Mouse (Mus musculus) kidney, embryonic 14.5 days (tissue): ENCODE measurements around the gene Trnt1. TPM values are rescaled to one million over a fixed set of nuclear protein-coding genes. Genes with fewer than 3 reads are reported as not detected.

Experiments used
- ATAC-seq: fragments of 200-750 bp; cut with Nextera tagmentation; 2 replicates; pipeline ENCODE4 v1.8.0; 2017; ENCODE audit warnings: moderate number of reproducible peaks, mild to moderate bottlenecking, moderate TSS enrichment, moderate library complexity; ENCODE audit not compliant: low FRiP score, low TSS enrichment
- H3K27ac ChIP-seq: fragments of 300-500 bp; sonication (generic); 2 replicates; pipeline ENCODE4 v1.5.1; 2014; ENCODE audit warnings: low read depth, mild to moderate bottlenecking, low read length, moderate library complexity, mixed read lengths
- H3K27me3 ChIP-seq: fragments of 300-500 bp; sonication (generic); 2 replicates; pipeline ENCODE4 v1.6.1; 2014; ENCODE audit warnings: mild to moderate bottlenecking, low read length; ENCODE audit not compliant: control insufficient read depth, insufficient read depth
- H3K36me3 ChIP-seq: fragments of 300-500 bp; sonication (generic); 2 replicates; pipeline ENCODE4 v1.6.1; 2014; ENCODE audit warnings: low read length, mixed read lengths; ENCODE audit not compliant: control insufficient read depth, insufficient read depth
- H3K4me1 ChIP-seq: fragments of 300-500 bp; sonication (generic); 2 replicates; pipeline ENCODE4 v1.6.1; 2014; ENCODE audit warnings: low read length, mixed read lengths; ENCODE audit not compliant: control insufficient read depth, insufficient read depth
- H3K4me2 ChIP-seq: fragments of 300-500 bp; sonication (generic); replicated peaks from 2 replicates; pipeline ENCODE4 v1.6.1; 2014; ENCODE audit warnings: low read depth, mild to moderate bottlenecking, low read length
- H3K4me3 ChIP-seq: fragments of 300-500 bp; sonication (generic); 2 replicates; pipeline ENCODE4 v1.5.1; 2014; ENCODE audit warnings: mild to moderate bottlenecking, low read length
- H3K9ac ChIP-seq: fragments of 300-500 bp; sonication (generic); 2 replicates; pipeline ENCODE4 v1.6.1; 2014; ENCODE audit warnings: low read depth, mild to moderate bottlenecking, low read length, moderate library complexity
- H3K9me3 ChIP-seq: fragments of 300-500 bp; sonication (generic); 2 replicates; pipeline ENCODE4 v1.6.1; 2016; ENCODE audit warnings: low read length; ENCODE audit not compliant: control insufficient read depth
- WGBS: fragments of 180-500 bp; shearing (Covaris S2); extraction: QIAGEN DNeasy Blood & Tissue Kit; methylation state at CpG from one replicate; pipeline ENCODE4 v1.1.7; 2014; 5-methylcytosine and 5-hydroxymethylcytosine counted together
- polyA plus RNA-seq: library from polyadenylated mRNA; unstranded; fragments of >200 nt; fragmentation: Nextera tagmentation; extraction: Ambion mirVana; gene quantifications from 2 replicates; pipeline ENCODE4 v1.2.1, GENCODE M21; 2014

Trnt1 gene
- polyA plus RNA-seq, 1 experiment from 2014 or later, result 73.7 TPM

DNA sequence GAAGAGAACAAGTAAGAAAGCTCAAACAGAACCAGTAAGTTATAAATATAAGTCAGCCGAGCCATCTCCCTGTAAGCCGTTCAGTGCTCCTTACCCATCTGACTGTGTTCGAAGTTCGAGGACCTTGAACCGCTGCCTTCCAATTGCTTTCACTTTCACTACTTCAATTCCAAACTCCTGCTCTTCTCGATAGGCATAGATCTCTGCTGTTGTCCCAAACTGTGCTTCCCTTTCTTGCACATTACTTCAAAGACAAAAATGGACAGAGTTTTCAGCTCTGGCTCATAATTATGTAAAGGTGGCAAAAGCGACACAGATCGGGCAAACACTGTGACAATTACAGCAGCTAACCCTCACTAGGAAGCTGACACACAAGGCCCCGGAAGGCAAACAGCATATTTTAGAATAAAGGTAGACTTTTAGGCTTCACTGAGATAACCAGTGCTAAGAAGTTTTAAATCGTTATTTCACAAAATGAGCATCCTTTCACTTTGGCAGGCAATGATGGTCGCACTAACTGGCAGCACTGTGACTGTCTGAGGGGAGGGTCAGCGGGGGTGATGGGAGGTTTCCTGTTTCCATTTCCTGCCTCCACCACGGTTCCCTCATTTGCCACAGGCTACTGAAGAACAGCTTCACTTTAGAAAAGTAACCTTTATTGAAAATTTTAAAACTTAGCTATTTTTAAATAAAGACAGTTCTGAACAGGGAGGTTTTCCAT is 25.3 kb downstream of the Trnt1 start:
- Histone ChIP-seq H3K4me1 (peaks cover 7% of the 10 kb centered on the region), H3K36me3 (peaks cover 38% of the 10 kb centered on the region), H3K9ac (no peak overlapping the region), H3K27ac (no peak overlapping the region), H3K27me3 (no peaks in the 10 kb centered on the region), H3K9me3 (no peaks in the 10 kb centered on the region), H3K4me3 (no peak overlapping the region), H3K4me2 (no peak overlapping the region)
- WGBS, result 83% methylated on average over 13 of the region's 13 CpGs
- no peak for ATAC-seq

DNA sequence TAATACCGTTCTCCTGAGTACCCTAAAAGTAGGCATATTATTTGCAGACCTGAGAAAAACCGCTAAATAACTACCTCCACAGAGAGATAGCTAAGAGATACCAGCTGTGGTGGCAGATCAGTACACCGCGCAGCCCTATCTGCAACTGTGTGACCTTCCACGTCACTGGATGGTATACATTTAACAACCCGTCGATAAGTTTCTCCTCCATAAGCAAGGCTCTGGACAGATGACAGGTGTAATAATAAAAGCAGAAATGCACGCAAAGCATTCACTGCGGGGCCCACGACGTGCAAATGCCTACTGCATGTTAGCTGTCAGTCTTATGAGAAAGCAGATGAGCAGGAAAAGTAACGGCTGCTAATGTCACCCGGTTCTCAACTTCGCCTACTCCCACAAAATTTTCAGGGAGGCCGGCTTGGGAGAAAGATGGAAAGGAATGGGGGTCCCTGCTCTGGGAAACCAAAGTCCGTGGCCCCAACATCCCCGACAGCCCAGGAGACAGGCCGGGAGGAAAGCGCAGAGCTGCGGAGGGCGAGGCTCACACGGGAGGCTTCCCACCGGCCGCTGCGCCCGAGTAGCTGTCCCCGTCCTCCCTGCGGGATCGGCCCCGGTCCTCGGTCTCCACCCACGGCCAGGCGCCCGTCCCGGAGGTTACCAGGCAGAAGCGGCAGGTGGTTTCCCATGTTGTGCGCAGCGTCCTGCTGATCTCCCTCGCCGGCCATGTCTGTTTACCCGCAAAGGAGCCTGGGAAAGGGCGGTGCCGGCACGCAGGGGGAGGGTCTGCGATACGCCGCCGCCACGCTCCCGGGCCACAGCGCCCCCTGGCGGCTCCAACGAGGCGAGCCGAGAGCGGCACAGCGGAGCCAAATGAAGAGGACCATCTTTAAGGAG is 30.7 kb downstream of the Trnt1 start, which contains the start of gene Crbn:
Crbn (minus strand) TSS at position 745 of the 894 bp plus-strand sequence.
- Histone ChIP-seq H3K27ac (no peak within 1 kb of the TSS), H3K4me1 (peaks cover 7% of the 10 kb centered on the region), H3K27me3 (no peaks in the 10 kb centered on the region), H3K9ac (peak within 1 kb of the TSS; percentile 78), H3K4me2 (peak within 1 kb of the TSS; percentile 69), H3K36me3 (peaks cover 5% of the 10 kb centered on the region; the same call in 1 of the 2 replicates), H3K4me3 (peak within 1 kb of the TSS; percentile 86), H3K9me3 (no peaks in the 10 kb centered on the region)
- WGBS, result 3% methylated on average over 57 of the region's 57 CpGs
- peak; percentile 97 for ATAC-seq

DNA sequence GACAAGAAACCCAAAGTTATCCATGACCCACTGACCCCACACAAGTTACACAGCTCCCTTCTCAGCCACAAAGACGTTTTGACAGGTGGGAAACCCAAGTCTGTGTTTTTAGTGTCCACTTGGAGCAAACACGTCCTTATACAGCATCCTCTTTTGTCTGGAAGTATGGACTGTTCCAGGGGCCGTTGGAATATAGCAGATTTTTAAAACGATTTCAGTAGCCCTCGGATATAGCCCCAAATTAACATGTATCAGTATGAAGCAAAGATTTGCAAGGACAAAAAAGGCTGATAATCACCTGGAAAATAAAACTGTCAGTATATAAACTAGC is 31.3 kb downstream of the Trnt1 start:
- Histone ChIP-seq H3K27me3 (no peaks in the 10 kb centered on the region), H3K4me3 (peak overlapping the region; percentile 86), H3K9me3 (no peaks in the 10 kb centered on the region), H3K4me1 (peaks cover 7% of the 10 kb centered on the region), H3K27ac (no peak overlapping the region), H3K9ac (no peak overlapping the region), H3K4me2 (no peak overlapping the region; the same call in 1 of the 2 replicates), H3K36me3 (no peaks in the 10 kb centered on the region)
- no peak; the same call in 1 of the 2 replicates for ATAC-seq
- WGBS, result 60% methylated on average over 5 of the region's 5 CpGs

DNA sequence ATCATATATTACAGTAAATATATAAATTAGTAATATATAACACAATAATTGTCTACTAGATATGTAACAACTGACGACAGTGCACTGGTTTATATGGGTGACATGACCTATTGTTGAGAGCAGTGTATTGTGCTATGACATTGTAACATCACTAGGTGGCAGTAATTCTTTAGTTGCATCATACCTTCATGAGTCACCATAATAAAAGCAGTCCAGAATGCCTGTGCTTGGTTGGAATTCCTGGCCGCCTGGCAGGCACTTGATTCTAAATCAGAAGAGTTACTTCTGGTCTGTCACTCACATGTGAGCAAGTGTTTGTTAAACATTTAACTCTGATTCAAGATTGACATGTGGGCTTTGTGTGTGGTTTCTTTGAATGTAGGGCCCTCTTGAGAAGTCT is 36.0 kb downstream of the Trnt1 start:
- H3K9ac ChIP-seq, result no peak overlapping the region
- H3K36me3 ChIP-seq, result no peaks in the 10 kb centered on the region
- 32% methylated on average over 2 of the region's 2 CpGs for WGBS
- no peak overlapping the region for H3K27ac ChIP-seq
- no peaks in the 10 kb centered on the region for H3K27me3 ChIP-seq
- no peaks in the 10 kb centered on the region for H3K4me1 ChIP-seq
- H3K9me3 ChIP-seq, result no peaks in the 10 kb centered on the region
- H3K4me2 ChIP-seq, result no peak overlapping the region
- ATAC-seq, result no peak
- H3K4me3 ChIP-seq, result no peak overlapping the region

- WGBS, result 70% methylated on average over 2 of the region's 2 CpGs
- no peak overlapping the region for H3K4me3 ChIP-seq
- ATAC-seq, result no peak
- no peaks in the 10 kb centered on the region for H3K36me3 ChIP-seq
- no peaks in the 10 kb centered on the region for H3K4me1 ChIP-seq
- no peak overlapping the region for H3K9ac ChIP-seq
- no peak overlapping the region for H3K4me2 ChIP-seq
- H3K9me3 ChIP-seq, result no peaks in the 10 kb centered on the region
- no peak overlapping the region for H3K27ac ChIP-seq
- H3K27me3 ChIP-seq, result no peaks in the 10 kb centered on the region
Measured at GRCm38 (mm10) chr6:106809161-106809560, 40.2 kb downstream of the Trnt1 start.

GRCm38 (mm10) chr6:106810686-106811085 is 41.8 kb downstream of the Trnt1 start:
- no peak overlapping the region for H3K4me2 ChIP-seq
- no peaks in the 10 kb centered on the region for H3K4me1 ChIP-seq
- no peak overlapping the region for H3K4me3 ChIP-seq
- no peak for ATAC-seq
- WGBS, result 89% methylated on average over 3 of the region's 3 CpGs
- no peaks in the 10 kb centered on the region for H3K36me3 ChIP-seq
- H3K9ac ChIP-seq, result no peak overlapping the region
- H3K9me3 ChIP-seq, result no peaks in the 10 kb centered on the region
- H3K27ac ChIP-seq, result no peak overlapping the region
- H3K27me3 ChIP-seq, result no peaks in the 10 kb centered on the region

- H3K9ac ChIP-seq, result no peak overlapping the region
Measured at GRCm38 (mm10) chr6:106819246-106819645, 50.3 kb downstream of the Trnt1 start.

DNA sequence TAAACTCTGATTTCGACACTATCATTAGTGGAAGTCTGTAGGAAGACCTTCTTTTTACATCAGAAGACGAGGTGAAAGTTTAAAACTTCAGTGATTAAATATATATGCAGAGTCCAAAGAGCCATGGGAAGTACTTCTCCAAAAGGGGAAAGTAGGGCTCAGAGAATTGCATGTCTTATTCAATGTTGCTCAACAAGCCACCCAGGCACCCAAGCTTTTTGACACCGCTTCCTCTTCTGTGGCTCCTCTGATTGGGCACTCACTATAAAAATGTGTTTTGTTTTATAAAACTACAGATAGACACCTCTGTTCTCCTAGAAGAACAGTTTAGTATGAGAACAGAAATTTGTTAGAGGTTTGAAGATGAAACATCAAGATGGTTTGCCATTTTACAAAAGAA is 51.0 kb downstream of the Trnt1 start:
- Histone ChIP-seq H3K9me3 (no peaks in the 10 kb centered on the region), H3K4me1 (no peaks in the 10 kb centered on the region), H3K27ac (no peak overlapping the region), H3K27me3 (no peaks in the 10 kb centered on the region), H3K4me2 (no peak overlapping the region), H3K9ac (no peak overlapping the region), H3K36me3 (no peaks in the 10 kb centered on the region), H3K4me3 (no peak overlapping the region)
- ATAC-seq, result no peak
- WGBS, result 65% methylated on average over 3 of the region's 3 CpGs

More at GRCm38 (mm10) chr6:106819246-106819645, 50.3 kb downstream of the Trnt1 start:
- no peak for ATAC-seq
- Histone ChIP-seq H3K27me3 (no peaks in the 10 kb centered on the region), H3K27ac (no peak overlapping the region), H3K4me2 (no peak overlapping the region), H3K9me3 (no peaks in the 10 kb centered on the region), H3K4me3 (no peak overlapping the region), H3K4me1 (no peaks in the 10 kb centered on the region), H3K36me3 (no peaks in the 10 kb centered on the region)

DNA sequence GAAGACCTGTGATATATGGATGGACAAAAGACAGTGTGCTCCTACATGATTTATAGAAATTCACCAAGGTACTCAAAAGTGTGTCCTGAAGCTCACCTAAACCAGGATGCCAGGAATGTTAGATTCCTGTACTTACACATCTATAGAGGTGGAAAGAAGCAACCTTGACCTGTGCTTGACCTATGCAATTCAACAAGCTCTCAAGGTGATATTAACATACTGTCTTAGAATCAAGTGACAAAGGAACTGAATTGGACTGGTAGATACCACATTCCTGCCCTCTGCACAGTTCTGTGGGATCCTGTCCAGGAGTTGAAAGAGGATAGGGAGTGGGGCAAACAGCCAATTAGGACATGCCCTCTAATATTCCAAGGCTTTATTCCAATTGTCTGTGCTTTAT is 51.6 kb downstream of the Trnt1 start:
- H3K9me3 ChIP-seq, result no peaks in the 10 kb centered on the region
- H3K4me2 ChIP-seq, result no peak overlapping the region
- no peaks in the 10 kb centered on the region for H3K27me3 ChIP-seq
- H3K4me3 ChIP-seq, result no peak overlapping the region
- no peaks in the 10 kb centered on the region for H3K4me1 ChIP-seq
- no peak overlapping the region for H3K27ac ChIP-seq
- H3K36me3 ChIP-seq, result no peaks in the 10 kb centered on the region
- H3K9ac ChIP-seq, result no peak overlapping the region
- no peak for ATAC-seq
